Mouse (Mus musculus) forebrain, embryonic 14.5 days (tissue): Measurements from ENCODE around the gene Ccdc102a. TPM values are rescaled to one million over a fixed set of nuclear protein-coding genes. Genes with fewer than 3 reads are reported as not detected.
A peak's percentile ranks its signal among the peaks of the same experiment; 100 is the strongest.

Experiments used
- ATAC-seq: fragments of 200-750 bp; cut with Nextera tagmentation; 2 replicates; pipeline ENCODE4 v1.8.0; 2017; ENCODE audit warnings: mild to moderate bottlenecking, moderate library complexity
- DNase-seq: peaks from one replicate; pipeline ENCODE4 v3.0.0-alpha.2; 2015; ENCODE audit warnings: low spot score
- H3K27ac ChIP-seq: fragments of 300-500 bp; sonication (generic); 2 replicates; pipeline ENCODE4 v1.5.1; 2014; ENCODE audit warnings: low read depth, mild to moderate bottlenecking, control low read depth, low read length, moderate library complexity
- H3K27me3 ChIP-seq: fragments of 300-500 bp; sonication (generic); replicated peaks from 2 replicates; pipeline ENCODE4 v1.6.1; 2014; ENCODE audit warnings: low read length, control low read depth, mixed read lengths; ENCODE audit not compliant: control insufficient read depth, insufficient read depth
- H3K36me3 ChIP-seq: fragments of 300-500 bp; sonication (generic); 2 replicates; pipeline ENCODE4 v1.6.1; 2014; ENCODE audit warnings: low read length, control low read depth; ENCODE audit not compliant: control insufficient read depth, insufficient read depth
- H3K4me1 ChIP-seq: fragments of 300-500 bp; sonication (generic); 2 replicates; pipeline ENCODE4 v1.6.1; 2014; ENCODE audit warnings: antibody characterized with exemption, low read length, control low read depth; ENCODE audit not compliant: control insufficient read depth, insufficient read depth
- H3K4me2 ChIP-seq: fragments of 300-500 bp; sonication (generic); 2 replicates; pipeline ENCODE4 v1.6.1; 2014; ENCODE audit warnings: mild to moderate bottlenecking, control low read depth, low read length
- H3K4me3 ChIP-seq: fragments of 300-500 bp; sonication (generic); 2 replicates; pipeline ENCODE4 v1.5.1; 2014; ENCODE audit warnings: low read depth, low read length, control low read depth
- H3K9ac ChIP-seq: fragments of 300-500 bp; sonication (generic); 2 replicates; pipeline ENCODE4 v1.6.1; 2014; ENCODE audit warnings: mild to moderate bottlenecking, low read length, control low read depth, moderate library complexity
- H3K9me3 ChIP-seq: fragments of 300-500 bp; sonication (generic); replicated peaks from 2 replicates; pipeline ENCODE4 v1.6.1; 2016; ENCODE audit warnings: low read length, control low read depth, mixed read lengths; ENCODE audit not compliant: control insufficient read depth
- WGBS: fragments of 180-500 bp; shearing (Covaris S2); extraction: QIAGEN DNeasy Blood & Tissue Kit; methylation state at CpG from one replicate; pipeline ENCODE4 v1.1.7; 2014; 5-methylcytosine and 5-hydroxymethylcytosine counted together
- polyA plus RNA-seq: library from polyadenylated mRNA; unstranded; fragments of >200 nt; fragmentation: Nextera tagmentation; extraction: Ambion mirVana; gene quantifications from 2 replicates; pipeline ENCODE4 v1.2.1, GENCODE M21; 2014

Ccdc102a gene
- polyA plus RNA-seq, 1 experiment from 2014 or later = 6.9 TPM

- H3K9me3 ChIP-seq = no peaks in the 10 kb centered on the region
- no peak overlapping the region for H3K4me3 ChIP-seq
- no peaks in the 10 kb centered on the region for H3K4me1 ChIP-seq
- ATAC-seq (no peak), DNase-seq (no peak)
- no peak overlapping the region for H3K27ac ChIP-seq
- no peak overlapping the region for H3K9ac ChIP-seq
- WGBS = 38% methylated on average over 6 of the region's 6 CpGs
- H3K36me3 ChIP-seq = no peaks in the 10 kb centered on the region
- no peak overlapping the region for H3K4me2 ChIP-seq
- no peaks in the 10 kb centered on the region for H3K27me3 ChIP-seq
Measured at GRCm38 (mm10) chr8:94900617-94901016, 17.3 kb downstream of the Ccdc102a start.

GRCm38 (mm10) chr8:94899262-94899661 lies 18.6 kb downstream of the Ccdc102a start:
- H3K27me3 ChIP-seq = no peaks in the 10 kb centered on the region
- ATAC-seq (no peak), DNase-seq (no peak)
- H3K4me1 ChIP-seq = no peaks in the 10 kb centered on the region
- no peaks in the 10 kb centered on the region for H3K36me3 ChIP-seq
- no peak overlapping the region for H3K9ac ChIP-seq
- H3K4me3 ChIP-seq = no peak overlapping the region
- no peak overlapping the region for H3K4me2 ChIP-seq
- no peaks in the 10 kb centered on the region for H3K9me3 ChIP-seq
- no peak overlapping the region for H3K27ac ChIP-seq
- 6% methylated on average over 11 of the region's 11 CpGs for WGBS

GRCm38 (mm10) chr8:94892917-94893316 lies 25.0 kb downstream of the Ccdc102a start:
- Histone ChIP-seq H3K27me3 (no peaks in the 10 kb centered on the region), H3K27ac (no peak overlapping the region), H3K4me1 (no peaks in the 10 kb centered on the region), H3K4me2 (no peak overlapping the region), H3K9me3 (no peaks in the 10 kb centered on the region), H3K36me3 (no peaks in the 10 kb centered on the region), H3K4me3 (no peak overlapping the region), H3K9ac (no peak overlapping the region)
- WGBS = 53% methylated on average over 2 of the region's 2 CpGs
- DNase-seq = no peak
- ATAC-seq = no peak

GRCm38 (mm10) chr8:94888383-94889036 lies 29.4 kb downstream of the Ccdc102a start:
- Histone ChIP-seq H3K4me1 (no peaks in the 10 kb centered on the region), H3K9ac (no peak overlapping the region), H3K4me3 (no peak overlapping the region), H3K27ac (no peak overlapping the region), H3K9me3 (no peaks in the 10 kb centered on the region), H3K36me3 (no peaks in the 10 kb centered on the region), H3K27me3 (no peaks in the 10 kb centered on the region), H3K4me2 (no peak overlapping the region)
- DNase-seq (no peak), ATAC-seq (no peak)
- 49% methylated on average over 14 of the region's 14 CpGs for WGBS

GRCm38 (mm10) chr8:94880742-94881141 lies 37.2 kb downstream of the Ccdc102a start:
- Histone ChIP-seq H3K27ac (no peak overlapping the region), H3K27me3 (no peaks in the 10 kb centered on the region), H3K4me1 (0 out of 2 replicates have a peak, but pooled peaks cover 2% of the 10 kb centered on the region), H3K4me3 (no peak overlapping the region), H3K36me3 (no peaks in the 10 kb centered on the region), H3K4me2 (no peak overlapping the region), H3K9me3 (no peaks in the 10 kb centered on the region), H3K9ac (no peak overlapping the region)
- 81% methylated on average over 4 of the region's 4 CpGs for WGBS
- ATAC-seq = no peak
- no peak for DNase-seq

- no peak for DNase-seq
- no peak overlapping the region for H3K27ac ChIP-seq
- H3K27me3 ChIP-seq = no peaks in the 10 kb centered on the region; the same call in 1 of the 2 replicates
- no peak overlapping the region for H3K4me3 ChIP-seq
- peaks cover 19% of the 10 kb centered on the region for H3K4me1 ChIP-seq
- no peaks in the 10 kb centered on the region for H3K36me3 ChIP-seq
- H3K9me3 ChIP-seq = no peaks in the 10 kb centered on the region
- 55% methylated on average over 3 of the region's 3 CpGs for WGBS
- no peak overlapping the region for H3K4me2 ChIP-seq
- no peak for ATAC-seq
- H3K9ac ChIP-seq = no peak overlapping the region
Measured at GRCm38 (mm10) chr8:94876820-94877219, 41.1 kb downstream of the Ccdc102a start.

- ATAC-seq = peak; percentile 73
- Histone ChIP-seq H3K9me3 (no peaks in the 10 kb centered on the region), H3K36me3 (no peaks in the 10 kb centered on the region), H3K9ac (peak within 1 kb of the TSS; percentile 57), H3K4me2 (peak within 1 kb of the TSS; percentile 80), H3K27ac (peak within 1 kb of the TSS; percentile 30; the same call in 1 of the 2 replicates), H3K4me3 (peak within 1 kb of the TSS; percentile 45), H3K27me3 (no peaks in the 10 kb centered on the region; the same call in 1 of the 2 replicates), H3K4me1 (peaks cover 25% of the 10 kb centered on the region)
- WGBS = under 1% methylated on average over 27 of the region's 37 CpGs
- peak; percentile 85 for DNase-seq
Measured at GRCm38 (mm10) chr8:94876197-94876730, 41.6 kb downstream of the Ccdc102a start, which contains the start of gene Dok4. TSS of gene Dok4 (minus strand) at chr8:94876330.

GRCm38 (mm10) chr8:94875871-94876150 lies 42.1 kb downstream of the Ccdc102a start:
- Histone ChIP-seq H3K4me3 (peak overlapping the region; percentile 45), H3K4me2 (peak overlapping the region; percentile 80), H3K9me3 (no peaks in the 10 kb centered on the region), H3K27me3 (no peaks in the 10 kb centered on the region; the same call in 1 of the 2 replicates), H3K9ac (peak overlapping the region; percentile 57), H3K4me1 (peaks cover 26% of the 10 kb centered on the region), H3K27ac (peak overlapping the region; percentile 30; the same call in 1 of the 2 replicates), H3K36me3 (no peaks in the 10 kb centered on the region)
- no peak for ATAC-seq
- DNase-seq = no peak
- WGBS = 0% methylated on average over 17 of the region's 20 CpGs
